Mouse (Mus musculus): ENCODE data around the gene Btbd9.

DNA sequence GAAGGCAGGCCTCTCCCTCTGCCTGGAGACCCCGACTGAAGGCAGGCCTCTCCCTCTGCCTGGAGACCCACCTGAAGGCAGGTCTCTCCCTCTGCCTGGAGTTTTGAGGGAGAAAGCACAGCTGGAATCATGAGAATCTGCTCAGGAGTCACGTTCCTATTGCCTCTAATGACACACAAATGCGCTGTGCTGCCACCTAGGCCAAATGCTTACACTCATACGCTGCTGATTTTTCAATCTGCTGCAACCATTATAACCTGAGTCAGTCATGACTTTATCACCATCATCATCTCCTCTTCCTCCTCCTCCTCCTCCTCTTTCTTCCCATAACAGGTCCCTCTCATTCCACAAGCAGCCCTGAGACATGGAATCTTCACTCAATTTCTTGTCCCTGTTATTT, 64.3 kb downstream of the Btbd9 start:
- TF ChIP-seq CTCF (IDR thresholded peaks at IDR 0.05; ENCODE audit: low read depth) (no peak), EP300 (IDR thresholded peaks at IDR 0.05; ENCODE audit: low read depth) (no peak)

Data from heart, postnatal 0 days (tissue).